Mouse (Mus musculus): ENCODE data around the gene Spem2. TPM values are rescaled to one million over a fixed set of nuclear protein-coding genes. Genes with fewer than 3 reads are reported as not detected.

Gene Spem2
- polyA plus RNA-seq, 1 experiment from 2014 or later, result not detected

GRCm38 (mm10) chr11:69776488-69776887 lies 41.8 kb downstream of the Spem2 start:
- 86% methylated on average over 20 of the region's 20 CpGs for WGBS
- H3K4me3 ChIP-seq, result no peak overlapping the region
- H3K36me3 ChIP-seq, result peaks cover 11% of the 10 kb centered on the region; the same call in 1 of the 2 replicates
- no peak; the same call in 1 of the 2 replicates for ATAC-seq (replicated peaks; ENCODE audit: insufficient number of reproducible peaks, insufficient read depth, low FRiP score, low read depth)
- H3K9ac ChIP-seq, result no peak overlapping the region
- no peak overlapping the region for H3K4me2 ChIP-seq
- H3K27me3 ChIP-seq, result no peaks in the 10 kb centered on the region
- no peak overlapping the region for H3K27ac ChIP-seq
- H3K9me3 ChIP-seq (replicated peaks), result no peaks in the 10 kb centered on the region
- peaks cover 29% of the 10 kb centered on the region for H3K4me1 ChIP-seq (replicated peaks)

- peaks cover 29% of the 10 kb centered on the region for H3K4me1 ChIP-seq (replicated peaks)
- no peak overlapping the region for H3K9ac ChIP-seq
- H3K36me3 ChIP-seq, result peaks cover 11% of the 10 kb centered on the region; the same call in 1 of the 2 replicates
- H3K27me3 ChIP-seq, result no peaks in the 10 kb centered on the region
- H3K4me3 ChIP-seq, result no peak overlapping the region
- no peak for ATAC-seq (replicated peaks; ENCODE audit: insufficient number of reproducible peaks, insufficient read depth, low FRiP score, low read depth)
- H3K4me2 ChIP-seq, result no peak overlapping the region
- no peak overlapping the region for H3K27ac ChIP-seq
- H3K9me3 ChIP-seq (replicated peaks), result no peaks in the 10 kb centered on the region
- 54% methylated on average over 10 of the region's 10 CpGs for WGBS
These were observed 42.5 kb downstream of the Spem2 start for GRCm38 (mm10) chr11:69775716-69776115.

- Histone ChIP-seq H3K27me3 (no peaks in the 10 kb centered on the region), H3K27ac (no peak overlapping the region), H3K4me1 (replicated peaks) (peaks cover 29% of the 10 kb centered on the region), H3K4me3 (no peak overlapping the region), H3K9ac (no peak overlapping the region), H3K4me2 (no peak overlapping the region), H3K36me3 (peaks cover 11% of the 10 kb centered on the region; the same call in 1 of the 2 replicates), H3K9me3 (replicated peaks) (no peaks in the 10 kb centered on the region)
- WGBS, result 59% methylated on average over 5 of the region's 5 CpGs
- ATAC-seq (replicated peaks; ENCODE audit: insufficient number of reproducible peaks, insufficient read depth, low FRiP score, low read depth), result no peak
These were observed 43.3 kb downstream of the Spem2 start for GRCm38 (mm10) chr11:69774961-69775360.

GRCm38 (mm10) chr11:69767625-69767909 lies 50.7 kb downstream of the Spem2 start:
- Histone ChIP-seq H3K9me3 (replicated peaks) (no peaks in the 10 kb centered on the region), H3K36me3 (no peaks in the 10 kb centered on the region), H3K27ac (peak overlapping the region; percentile 95), H3K9ac (peak overlapping the region; percentile 98; the same call in 1 of the 2 replicates), H3K4me1 (replicated peaks) (peaks cover 29% of the 10 kb centered on the region), H3K27me3 (no peaks in the 10 kb centered on the region), H3K4me3 (peak overlapping the region; percentile 96), H3K4me2 (peak overlapping the region; percentile 74)
- WGBS, result 54% methylated on average over 4 of the region's 4 CpGs
- no peak for ATAC-seq (replicated peaks; ENCODE audit: insufficient number of reproducible peaks, insufficient read depth, low FRiP score, low read depth)

GRCm38 (mm10) chr11:69766872-69767624 lies 51.2 kb downstream of the Spem2 start:
- Histone ChIP-seq H3K27ac (peak overlapping the region; percentile 95), H3K4me2 (peak overlapping the region; percentile 74), H3K4me1 (replicated peaks) (peaks cover 29% of the 10 kb centered on the region), H3K4me3 (peak overlapping the region; percentile 96), H3K27me3 (no peaks in the 10 kb centered on the region), H3K36me3 (no peaks in the 10 kb centered on the region), H3K9ac (peak overlapping the region; percentile 98), H3K9me3 (replicated peaks) (no peaks in the 10 kb centered on the region)
- WGBS, result 46% methylated on average over 13 of the region's 13 CpGs
- ATAC-seq (replicated peaks; ENCODE audit: insufficient number of reproducible peaks, insufficient read depth, low FRiP score, low read depth), result no peak

Other genes starting within 250 kb of the Spem2 start
- 13.3 and 17.0 TPM in 2 replicates for gene Wrap53, start 238.2 kb downstream of the Spem2 start, polyA plus RNA-seq (2015; fragmentation: Nextera tagmentation; extraction: Ambion mirVana)
- 59.4 and 88.1 TPM in 2 replicates for gene Trp53, start 238.1 kb downstream of the Spem2 start, polyA plus RNA-seq (2015; fragmentation: Nextera tagmentation; extraction: Ambion mirVana)
- gene Atp1b2, start 212.5 kb downstream of the Spem2 start, polyA plus RNA-seq (2015; fragmentation: Nextera tagmentation; extraction: Ambion mirVana), result 24.2 and 24.5 TPM in 2 replicates
- 0.29 TPM in 1 of 2 replicates, not detected in the other for gene Shbg, start 200.6 kb downstream of the Spem2 start, polyA plus RNA-seq (2015; fragmentation: Nextera tagmentation; extraction: Ambion mirVana)
- gene Sat2, start 196.4 kb downstream of the Spem2 start, polyA plus RNA-seq (2015; fragmentation: Nextera tagmentation; extraction: Ambion mirVana), result 14.3 and 16.7 TPM in 2 replicates
- gene Fxr2, start 185.5 kb downstream of the Spem2 start, polyA plus RNA-seq (2015; fragmentation: Nextera tagmentation; extraction: Ambion mirVana), result 22.9 and 28.5 TPM in 2 replicates
- gene Sox15, start 163.2 kb downstream of the Spem2 start, polyA plus RNA-seq (2015; fragmentation: Nextera tagmentation; extraction: Ambion mirVana), result 0.22 TPM in 1 of 2 replicates, not detected in the other
- gene Mpdu1, start 155.8 kb downstream of the Spem2 start, polyA plus RNA-seq (2015; fragmentation: Nextera tagmentation; extraction: Ambion mirVana), result 38.8 and 48.1 TPM in 2 replicates
- gene Cd68, start 152.3 kb downstream of the Spem2 start, polyA plus RNA-seq (2015; fragmentation: Nextera tagmentation; extraction: Ambion mirVana), result 8.7 and 18.6 TPM in 2 replicates
- gene Eif4a1, start 146.0 kb downstream of the Spem2 start, polyA plus RNA-seq (2015; fragmentation: Nextera tagmentation; extraction: Ambion mirVana), result 310 and 340 TPM in 2 replicates
- 47.1 and 54.8 TPM in 2 replicates for gene Senp3, start 136.4 kb downstream of the Spem2 start, polyA plus RNA-seq (2015; fragmentation: Nextera tagmentation; extraction: Ambion mirVana)
- gene Tnfsf13, start 132.7 kb downstream of the Spem2 start, polyA plus RNA-seq (2015; fragmentation: Nextera tagmentation; extraction: Ambion mirVana), result 0.54 and 0.99 TPM in 2 replicates
- gene Tnfsf12, start 122.6 kb downstream of the Spem2 start, polyA plus RNA-seq (2015; fragmentation: Nextera tagmentation; extraction: Ambion mirVana), result 7.3 and 8.9 TPM in 2 replicates
- gene Tnfsfm13, start 122.4 kb downstream of the Spem2 start, polyA plus RNA-seq (2015; fragmentation: Nextera tagmentation; extraction: Ambion mirVana), result 2.9 and 4.2 TPM in 2 replicates
- gene Polr2a, start 59.8 kb downstream of the Spem2 start, polyA plus RNA-seq (2015; fragmentation: Nextera tagmentation; extraction: Ambion mirVana), result 10.9 and 18.3 TPM in 2 replicates
- 0.16 and 0.48 TPM in 2 replicates for gene Slc35g3, start 56.5 kb downstream of the Spem2 start, polyA plus RNA-seq (2015; fragmentation: Nextera tagmentation; extraction: Ambion mirVana)
- 3.1 and 3.8 TPM in 2 replicates for gene Zbtb4, start 52.6 kb downstream of the Spem2 start, polyA plus RNA-seq (2015; fragmentation: Nextera tagmentation; extraction: Ambion mirVana)
- 5.4 and 7.5 TPM in 2 replicates for gene Chrnb1, start 22.5 kb downstream of the Spem2 start, polyA plus RNA-seq (2015; fragmentation: Nextera tagmentation; extraction: Ambion mirVana)
- 1.8 and 2.9 TPM in 2 replicates for gene Fgf11, start 16.6 kb downstream of the Spem2 start, polyA plus RNA-seq (2015; fragmentation: Nextera tagmentation; extraction: Ambion mirVana)
- 1.1 and 2.6 TPM in 2 replicates for gene Tmem102, start 12.8 kb downstream of the Spem2 start, polyA plus RNA-seq (2015; fragmentation: Nextera tagmentation; extraction: Ambion mirVana)
- not detected in 2 replicates for gene Gm39566, start 3.2 kb downstream of the Spem2 start, polyA plus RNA-seq (2015; fragmentation: Nextera tagmentation; extraction: Ambion mirVana)
- gene Spem1, start 3.7 kb upstream of the Spem2 start, polyA plus RNA-seq (2015; fragmentation: Nextera tagmentation; extraction: Ambion mirVana), result not detected in 2 replicates
- 1.6 and 2.2 TPM in 2 replicates for gene Nlgn2, start 19.3 kb upstream of the Spem2 start, polyA plus RNA-seq (2015; fragmentation: Nextera tagmentation; extraction: Ambion mirVana)
- gene Tmem256, start 20.0 kb upstream of the Spem2 start, polyA plus RNA-seq (2015; fragmentation: Nextera tagmentation; extraction: Ambion mirVana), result 291 and 359 TPM in 2 replicates
- 68.5 and 81.4 TPM in 2 replicates for gene Plscr3, start 27.9 kb upstream of the Spem2 start, polyA plus RNA-seq (2015; fragmentation: Nextera tagmentation; extraction: Ambion mirVana)
- 0.31 and 0.80 TPM in 2 replicates for gene Tnk1, start 40.3 kb upstream of the Spem2 start, polyA plus RNA-seq (2015; fragmentation: Nextera tagmentation; extraction: Ambion mirVana)
- gene Tmem95, start 59.6 kb upstream of the Spem2 start, polyA plus RNA-seq (2015; fragmentation: Nextera tagmentation; extraction: Ambion mirVana), result not detected in 2 replicates
- 3.3 and 5.7 TPM in 2 replicates for gene Kctd11, start 62.9 kb upstream of the Spem2 start, polyA plus RNA-seq (2015; fragmentation: Nextera tagmentation; extraction: Ambion mirVana)
- 4.5 and 14.8 TPM in 2 replicates for gene Acap1, start 77.1 kb upstream of the Spem2 start, polyA plus RNA-seq (2015; fragmentation: Nextera tagmentation; extraction: Ambion mirVana)
- 3.7 and 5.8 TPM in 2 replicates for gene 2810408A11Rik, start 82.5 kb upstream of the Spem2 start, polyA plus RNA-seq (2015; fragmentation: Nextera tagmentation; extraction: Ambion mirVana)
- gene Neurl4, start 82.6 kb upstream of the Spem2 start, polyA plus RNA-seq (2015; fragmentation: Nextera tagmentation; extraction: Ambion mirVana), result 5.2 and 7.0 TPM in 2 replicates
- gene Gps2, start 95.4 kb upstream of the Spem2 start, polyA plus RNA-seq (2015; fragmentation: Nextera tagmentation; extraction: Ambion mirVana), result 44.8 and 54.9 TPM in 2 replicates
- 975 and 1,130 TPM in 2 replicates for gene Eif5a, start 103.5 kb upstream of the Spem2 start, polyA plus RNA-seq (2015; fragmentation: Nextera tagmentation; extraction: Ambion mirVana)
- 5.5 and 5.7 TPM in 2 replicates for gene Ybx2, start 117.3 kb upstream of the Spem2 start, polyA plus RNA-seq (2015; fragmentation: Nextera tagmentation; extraction: Ambion mirVana)
- gene Slc2a4, start 129.7 kb upstream of the Spem2 start, polyA plus RNA-seq (2015; fragmentation: Nextera tagmentation; extraction: Ambion mirVana), result 42.0 and 42.6 TPM in 2 replicates
- gene Cldn7, start 146.3 kb upstream of the Spem2 start, polyA plus RNA-seq (2015; fragmentation: Nextera tagmentation; extraction: Ambion mirVana), result 3.8 and 13.9 TPM in 2 replicates
- 19.9 and 21.6 TPM in 2 replicates for gene Ctdnep1, start 162.7 kb upstream of the Spem2 start, polyA plus RNA-seq (2015; fragmentation: Nextera tagmentation; extraction: Ambion mirVana)
- 97.8 and 99.6 TPM in 2 replicates for gene Elp5, start 164.1 kb upstream of the Spem2 start, polyA plus RNA-seq (2015; fragmentation: Nextera tagmentation; extraction: Ambion mirVana)
- 402 and 455 TPM in 2 replicates for gene Gabarap, start 172.7 kb upstream of the Spem2 start, polyA plus RNA-seq (2015; fragmentation: Nextera tagmentation; extraction: Ambion mirVana)
- gene Phf23, start 177.3 kb upstream of the Spem2 start, polyA plus RNA-seq (2015; fragmentation: Nextera tagmentation; extraction: Ambion mirVana), result 38.4 and 42.4 TPM in 2 replicates
- 17.4 and 24.8 TPM in 2 replicates for gene Dvl2, start 182.1 kb upstream of the Spem2 start, polyA plus RNA-seq (2015; fragmentation: Nextera tagmentation; extraction: Ambion mirVana)
- 200 and 235 TPM in 2 replicates for gene Acadvl, start 196.9 kb upstream of the Spem2 start, polyA plus RNA-seq (2015; fragmentation: Nextera tagmentation; extraction: Ambion mirVana)
- gene Dlg4, start 198.5 kb upstream of the Spem2 start, polyA plus RNA-seq (2015; fragmentation: Nextera tagmentation; extraction: Ambion mirVana), result 4.8 and 5.1 TPM in 2 replicates
- 0.29 TPM in 1 of 2 replicates, not detected in the other for gene Asgr1, start 235.6 kb upstream of the Spem2 start, polyA plus RNA-seq (2015; fragmentation: Nextera tagmentation; extraction: Ambion mirVana)

All from heart, embryonic 15.5 days (tissue).